Mouse (Mus musculus): ENCODE results near the gene Pde8b.

DNA sequence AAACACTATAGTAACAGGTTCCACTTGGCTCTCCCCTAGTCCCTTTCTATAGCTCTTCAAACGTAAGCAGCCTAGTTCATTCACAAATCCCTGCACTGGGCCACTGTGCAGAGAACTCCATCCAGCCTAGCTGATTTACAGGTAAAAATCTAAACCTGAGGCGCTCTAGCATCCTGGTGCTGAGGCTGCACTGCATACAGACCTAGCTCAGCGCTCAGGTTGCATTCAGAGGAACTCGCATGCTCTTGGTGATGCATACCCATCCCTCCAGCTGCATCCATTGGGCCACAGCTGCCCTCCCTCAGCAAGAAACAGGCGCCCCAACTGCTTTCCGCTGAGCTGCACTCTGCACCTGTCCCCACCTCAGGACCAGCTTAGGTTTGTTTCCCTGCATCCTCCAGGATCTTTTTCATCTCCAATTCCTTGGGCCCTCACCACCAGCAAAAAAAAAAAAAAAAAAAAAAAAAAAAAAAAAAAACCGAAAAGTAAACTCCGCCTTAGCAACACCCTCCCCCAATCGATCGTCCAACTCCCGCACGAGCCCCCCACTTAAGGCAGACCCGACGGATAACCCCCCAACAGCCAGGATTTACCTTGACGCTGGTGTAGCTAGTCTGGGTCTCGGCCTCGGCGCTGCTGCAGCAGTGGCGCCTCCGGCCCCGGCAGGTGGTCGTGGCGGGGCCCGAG lies 28.1 kb downstream of the Pde8b start:
- TF ChIP-seq POLR2A (IDR thresholded peaks at IDR 0.05; ENCODE audit: borderline replicate concordance, extremely low read depth, insufficient read depth, insufficient read length, poor library complexity, severe bottlenecking) (no peak), CTCF (IDR thresholded peaks at IDR 0.05; ENCODE audit: borderline replicate concordance, extremely low read depth, insufficient read depth, insufficient read length) (no peak)

Measured in brain, embryonic 14.5 days (tissue).